Mouse (Mus musculus) lung, embryonic 14.5 days (tissue): ENCODE measurements around the gene Fam89a. TPM values are rescaled to one million over a fixed set of nuclear protein-coding genes. Genes with fewer than 3 reads are reported as not detected.

ENCODE experiments used
- ATAC-seq: fragments of 200-750 bp; cut with Nextera tagmentation; 2 replicates; pipeline ENCODE4 v1.8.0; 2017; ENCODE audit warnings: mild to moderate bottlenecking, moderate TSS enrichment, moderate library complexity; ENCODE audit not compliant: insufficient read depth
- DNase-seq: peaks from one replicate; pipeline ENCODE4 v3.0.0-alpha.2; 2015
- H3K27ac ChIP-seq: fragments of 300-500 bp; sonication (generic); 2 replicates; pipeline ENCODE4 v1.5.1; 2014; ENCODE audit warnings: low read depth, mild to moderate bottlenecking, moderate library complexity
- H3K27me3 ChIP-seq: fragments of 300-500 bp; sonication (generic); 2 replicates; pipeline ENCODE4 v1.6.1; 2014; ENCODE audit warnings: low read length, control low read depth; ENCODE audit not compliant: insufficient read depth
- H3K36me3 ChIP-seq: fragments of 300-500 bp; sonication (generic); 2 replicates; pipeline ENCODE4 v1.6.1; 2014; ENCODE audit warnings: control low read depth; ENCODE audit not compliant: insufficient read depth
- H3K4me1 ChIP-seq: fragments of 300-500 bp; sonication (generic); 2 replicates; pipeline ENCODE4 v1.6.1; 2014; ENCODE audit warnings: antibody characterized with exemption, control low read depth; ENCODE audit not compliant: insufficient read depth
- H3K4me2 ChIP-seq: fragments of 300-500 bp; sonication (generic); 2 replicates; pipeline ENCODE4 v1.6.1; 2014; ENCODE audit warnings: mild to moderate bottlenecking
- H3K4me3 ChIP-seq: fragments of 300-500 bp; sonication (generic); 2 replicates; pipeline ENCODE4 v1.5.1; 2014; ENCODE audit warnings: low read depth, low read length
- H3K9ac ChIP-seq: fragments of 300-500 bp; sonication (generic); 2 replicates; pipeline ENCODE4 v1.6.1; 2014
- H3K9me3 ChIP-seq: fragments of 300-500 bp; sonication (generic); 2 replicates; pipeline ENCODE4 v1.6.1; 2016; ENCODE audit warnings: low read depth, low read length, control low read depth
- CTCF ChIP-seq: IDR thresholded peaks from 2 replicates; pipeline ENCODE4 v1.5.1; 2016; ENCODE audit warnings: antibody characterized with exemption, low read depth
- WGBS: fragments of 180-500 bp; shearing (Covaris S2); extraction: QIAGEN DNeasy Blood & Tissue Kit; methylation state at CpG from one replicate; pipeline ENCODE4 v1.1.7; 2014; 5-methylcytosine and 5-hydroxymethylcytosine counted together
- polyA plus RNA-seq: library from polyadenylated mRNA; unstranded; fragments of >200 nt; fragmentation: Nextera tagmentation; extraction: Ambion mirVana; gene quantifications from 2 replicates; pipeline ENCODE4 v1.2.1, GENCODE M21; 2014

Fam89a gene
- polyA plus RNA-seq, 1 experiment from 2014 or later = 20.5 TPM

DNA sequence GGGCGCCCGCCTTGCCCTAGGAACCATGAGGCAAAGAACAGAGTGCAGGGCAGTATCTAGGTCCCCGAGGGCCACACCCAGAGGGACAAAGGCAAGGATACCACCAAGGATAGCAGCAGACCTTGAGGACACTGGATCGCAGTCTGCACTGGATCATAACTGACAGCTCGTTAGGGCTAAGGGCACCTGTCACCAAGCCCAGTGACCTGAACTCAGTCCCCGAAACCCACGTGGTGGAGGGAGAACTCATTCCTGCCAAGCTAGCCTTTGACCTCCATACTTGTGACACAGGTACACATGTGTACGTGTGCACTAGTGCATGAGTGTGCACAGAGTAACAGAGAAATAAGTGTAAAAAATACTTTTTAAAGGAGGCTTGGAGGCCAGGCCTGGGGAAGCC, 35.9 kb downstream of the Fam89a start:
- no peak for TF ChIP-seq CTCF
- peaks cover 21% of the 10 kb centered on the region for H3K36me3 ChIP-seq
- no peaks in the 10 kb centered on the region for H3K27me3 ChIP-seq
- 87% methylated on average over 8 of the region's 8 CpGs for WGBS
- DNase-seq (no peak), ATAC-seq (no peak)
- H3K4me1 ChIP-seq = no peaks in the 10 kb centered on the region
- no peak overlapping the region for H3K9ac ChIP-seq
- H3K4me2 ChIP-seq = no peak overlapping the region
- no peak overlapping the region for H3K4me3 ChIP-seq
- no peaks in the 10 kb centered on the region for H3K9me3 ChIP-seq
- H3K27ac ChIP-seq = no peak overlapping the region

DNA sequence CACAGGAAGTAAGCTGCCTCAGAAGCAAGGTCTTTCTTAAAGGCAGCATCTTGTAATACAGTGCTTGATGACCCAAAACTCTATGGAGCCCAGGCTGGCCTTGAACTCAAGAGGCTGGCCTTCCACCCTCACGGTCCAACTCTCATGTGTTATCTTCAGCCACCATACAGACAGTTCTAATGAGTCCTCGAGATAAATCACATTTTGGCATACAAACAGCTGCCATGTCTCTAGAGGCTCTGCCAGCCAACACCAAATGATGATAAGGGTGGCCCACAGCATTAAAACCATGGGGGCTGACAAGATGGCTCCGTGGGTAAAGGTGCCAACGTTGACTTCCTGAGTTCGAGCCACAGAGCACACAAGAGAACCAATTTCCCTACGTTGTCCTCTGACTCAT, 38.4 kb downstream of the Fam89a start:
- Histone ChIP-seq H3K4me1 (no peaks in the 10 kb centered on the region), H3K36me3 (peaks cover 41% of the 10 kb centered on the region), H3K27ac (no peak overlapping the region), H3K4me3 (no peak overlapping the region), H3K4me2 (no peak overlapping the region), H3K9me3 (no peaks in the 10 kb centered on the region), H3K27me3 (no peaks in the 10 kb centered on the region), H3K9ac (no peak overlapping the region)
- no peak for TF ChIP-seq CTCF
- no peak for ATAC-seq
- 88% methylated on average over 6 of the region's 6 CpGs for WGBS
- no peak for DNase-seq

DNA sequence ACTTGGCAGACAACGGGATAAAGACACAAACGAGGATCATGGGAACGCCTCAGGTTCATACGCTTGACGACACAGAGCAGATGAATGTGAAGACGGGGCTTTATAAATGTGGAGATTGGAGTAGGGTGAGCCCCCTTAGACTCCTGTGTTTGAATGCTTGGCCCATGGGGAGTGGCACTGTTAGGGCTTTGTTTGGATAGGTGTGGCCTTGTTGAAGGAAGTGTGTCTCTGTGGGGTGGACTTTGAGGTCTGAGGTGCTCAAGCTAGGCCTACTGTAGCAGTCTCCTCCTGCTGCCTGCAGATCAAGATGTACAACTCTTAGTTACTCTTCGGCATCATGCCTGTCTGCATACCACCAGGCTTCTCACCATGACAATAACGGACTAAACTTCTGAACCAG, 45.8 kb downstream of the Fam89a start:
- Histone ChIP-seq H3K4me2 (no peak overlapping the region), H3K36me3 (peaks cover 40% of the 10 kb centered on the region), H3K9me3 (no peaks in the 10 kb centered on the region), H3K9ac (no peak overlapping the region), H3K27me3 (no peaks in the 10 kb centered on the region), H3K4me1 (no peaks in the 10 kb centered on the region), H3K4me3 (no peak overlapping the region), H3K27ac (no peak overlapping the region)
- no peak for TF ChIP-seq CTCF
- WGBS = 94% methylated on average over 8 of the region's 8 CpGs
- ATAC-seq = no peak
- no peak for DNase-seq

DNA sequence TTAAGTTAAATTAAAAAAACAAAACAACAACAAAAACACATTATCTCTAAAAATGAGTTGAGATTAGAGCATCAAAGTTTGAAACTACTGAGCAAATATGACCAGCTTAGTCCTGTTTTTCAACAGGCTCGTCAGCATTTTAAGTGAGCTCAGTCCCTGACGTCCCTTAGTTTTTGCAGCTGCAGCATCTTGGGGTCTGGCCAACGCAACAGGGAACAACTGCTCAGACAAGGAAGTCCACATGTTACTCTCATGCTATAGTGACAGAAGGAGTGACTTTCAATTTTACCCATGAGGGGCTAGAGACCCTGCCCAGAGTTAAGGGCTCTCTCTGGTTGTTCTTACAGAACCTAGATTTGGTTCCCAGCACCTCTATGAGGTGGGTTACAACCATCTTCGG, 47.3 kb downstream of the Fam89a start:
- no peak for ATAC-seq
- Histone ChIP-seq H3K4me2 (no peak overlapping the region), H3K27me3 (no peaks in the 10 kb centered on the region), H3K4me1 (no peaks in the 10 kb centered on the region), H3K9me3 (no peaks in the 10 kb centered on the region), H3K4me3 (no peak overlapping the region), H3K9ac (no peak overlapping the region), H3K36me3 (peaks cover 36% of the 10 kb centered on the region), H3K27ac (no peak overlapping the region)
- no peak for DNase-seq
- TF ChIP-seq CTCF = no peak
- 77% methylated on average over 4 of the region's 4 CpGs for WGBS

DNA sequence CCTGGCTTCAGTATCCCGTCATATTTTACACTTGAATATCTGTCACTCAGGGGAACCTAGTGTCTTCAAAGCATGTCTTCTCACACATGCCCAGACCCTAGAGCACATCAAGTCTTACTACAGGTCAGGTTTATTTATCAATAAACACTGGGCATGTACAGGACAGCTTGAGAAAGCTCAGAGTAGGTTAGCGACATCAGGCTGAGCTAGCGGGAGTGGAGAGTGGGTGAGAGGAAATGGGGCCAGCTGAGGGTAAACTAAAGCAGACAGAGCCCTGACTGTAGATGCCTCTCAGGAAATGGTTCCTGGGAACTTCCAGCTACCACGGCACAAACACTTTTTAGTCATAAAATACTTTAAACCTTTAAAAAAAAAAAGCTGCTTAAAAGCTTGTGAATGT, 48.1 kb downstream of the Fam89a start:
- Histone ChIP-seq H3K9ac (no peak overlapping the region), H3K4me1 (no peaks in the 10 kb centered on the region), H3K9me3 (no peaks in the 10 kb centered on the region), H3K27ac (no peak overlapping the region), H3K4me3 (no peak overlapping the region), H3K36me3 (peaks cover 35% of the 10 kb centered on the region), H3K27me3 (no peaks in the 10 kb centered on the region), H3K4me2 (no peak overlapping the region)
- WGBS = 51% methylated on average over 4 of the region's 4 CpGs
- DNase-seq (no peak), ATAC-seq (no peak)
- TF ChIP-seq CTCF = no peak

DNA sequence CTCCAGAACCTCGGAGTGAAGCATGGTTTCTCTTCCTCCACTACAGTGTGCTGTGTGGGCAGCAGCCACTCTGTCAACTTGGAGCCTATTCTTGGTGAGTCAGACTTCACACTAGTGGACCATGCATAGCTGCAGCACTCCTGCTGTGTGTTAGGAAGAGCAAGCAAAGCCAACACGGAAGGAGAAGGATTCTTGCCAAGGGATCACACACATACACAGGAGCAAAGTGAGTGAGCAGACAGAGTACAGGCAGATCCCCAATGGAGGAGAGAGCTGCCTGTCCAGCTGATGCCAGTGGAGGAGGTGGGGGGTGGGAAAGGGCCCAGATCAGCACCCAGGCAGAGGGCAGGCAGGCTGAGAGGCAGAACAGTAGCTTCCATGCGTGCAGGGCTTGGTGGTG, 49.4 kb downstream of the Fam89a start:
- Histone ChIP-seq H3K4me2 (no peak overlapping the region), H3K4me1 (no peaks in the 10 kb centered on the region), H3K9ac (no peak overlapping the region), H3K27me3 (no peaks in the 10 kb centered on the region), H3K9me3 (no peaks in the 10 kb centered on the region), H3K4me3 (no peak overlapping the region), H3K27ac (no peak overlapping the region), H3K36me3 (peaks cover 43% of the 10 kb centered on the region)
- TF ChIP-seq CTCF = no peak
- WGBS = 80% methylated on average over 3 of the region's 3 CpGs
- ATAC-seq (no peak), DNase-seq (no peak)

DNA sequence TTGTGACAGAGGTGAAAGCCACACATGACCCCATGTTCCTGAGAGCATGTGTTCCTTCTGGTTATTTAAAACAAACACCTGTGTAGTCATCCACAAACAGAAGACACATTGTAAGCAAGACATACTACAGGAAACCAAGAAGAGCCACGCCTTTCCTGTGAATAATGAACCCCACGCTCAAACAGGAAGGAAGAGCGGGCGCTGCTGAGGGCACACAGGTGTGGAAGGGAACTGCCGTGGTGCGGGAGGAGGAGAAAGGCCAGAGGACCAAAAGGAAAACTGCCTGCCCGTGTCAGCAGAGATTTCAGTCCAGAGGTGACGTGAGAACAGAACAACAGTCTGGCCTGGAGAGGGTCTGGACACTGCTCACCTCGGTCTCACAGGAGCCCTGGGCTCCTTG, 50.6 kb downstream of the Fam89a start:
- H3K27me3 ChIP-seq = no peaks in the 10 kb centered on the region
- H3K4me1 ChIP-seq = no peaks in the 10 kb centered on the region
- ATAC-seq = no peak
- H3K9me3 ChIP-seq = no peaks in the 10 kb centered on the region
- H3K9ac ChIP-seq = no peak overlapping the region
- no peak overlapping the region for H3K4me2 ChIP-seq
- 82% methylated on average over 9 of the region's 9 CpGs for WGBS
- no peak for TF ChIP-seq CTCF
- H3K4me3 ChIP-seq = no peak overlapping the region
- no peak overlapping the region for H3K27ac ChIP-seq
- DNase-seq = no peak
- peaks cover 41% of the 10 kb centered on the region for H3K36me3 ChIP-seq

DNA sequence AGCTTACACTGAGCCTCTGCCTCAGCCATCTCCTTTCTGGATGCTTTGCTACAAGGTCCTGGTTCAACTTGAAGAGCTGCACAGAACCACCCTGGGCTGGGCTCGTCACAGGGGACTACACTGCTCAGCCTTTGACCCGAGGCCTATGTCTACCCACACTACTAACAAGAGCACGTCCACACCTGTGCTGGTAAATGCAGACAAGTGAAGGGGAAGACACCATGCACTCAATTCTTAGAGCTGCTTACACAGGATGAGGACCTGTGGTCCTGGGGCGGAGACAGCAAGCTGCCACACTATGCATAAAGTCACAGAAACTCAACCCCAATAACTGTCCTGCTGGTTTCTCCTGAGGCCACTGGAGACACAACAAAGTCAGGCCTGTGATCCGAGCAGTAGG, 51.4 kb downstream of the Fam89a start:
- TF ChIP-seq CTCF = no peak
- no peak overlapping the region for H3K27ac ChIP-seq
- no peak for ATAC-seq
- 87% methylated on average over 5 of the region's 5 CpGs for WGBS
- no peak overlapping the region for H3K4me2 ChIP-seq
- H3K36me3 ChIP-seq = peaks cover 35% of the 10 kb centered on the region
- no peak overlapping the region for H3K4me3 ChIP-seq
- H3K9ac ChIP-seq = no peak overlapping the region
- no peaks in the 10 kb centered on the region for H3K4me1 ChIP-seq
- DNase-seq = no peak
- H3K9me3 ChIP-seq = no peaks in the 10 kb centered on the region
- no peaks in the 10 kb centered on the region for H3K27me3 ChIP-seq
